Mouse (Mus musculus) CD4-positive helper T cell, adult 2 months (primary cell): ENCODE data around the gene Tiam1.
"Not testable (repeated sequence)": the region's sequence is repeated elsewhere in the genome, so short reads cannot be mapped to it uniquely, and the experiment has no call there.

Experiments
- DNase-seq: peaks from one replicate; pipeline ENCODE4 v3.0.0-alpha.2; 2012; ENCODE audit warnings: low read depth, missing footprints, low spot score

The Tiam1 gene

DNA sequence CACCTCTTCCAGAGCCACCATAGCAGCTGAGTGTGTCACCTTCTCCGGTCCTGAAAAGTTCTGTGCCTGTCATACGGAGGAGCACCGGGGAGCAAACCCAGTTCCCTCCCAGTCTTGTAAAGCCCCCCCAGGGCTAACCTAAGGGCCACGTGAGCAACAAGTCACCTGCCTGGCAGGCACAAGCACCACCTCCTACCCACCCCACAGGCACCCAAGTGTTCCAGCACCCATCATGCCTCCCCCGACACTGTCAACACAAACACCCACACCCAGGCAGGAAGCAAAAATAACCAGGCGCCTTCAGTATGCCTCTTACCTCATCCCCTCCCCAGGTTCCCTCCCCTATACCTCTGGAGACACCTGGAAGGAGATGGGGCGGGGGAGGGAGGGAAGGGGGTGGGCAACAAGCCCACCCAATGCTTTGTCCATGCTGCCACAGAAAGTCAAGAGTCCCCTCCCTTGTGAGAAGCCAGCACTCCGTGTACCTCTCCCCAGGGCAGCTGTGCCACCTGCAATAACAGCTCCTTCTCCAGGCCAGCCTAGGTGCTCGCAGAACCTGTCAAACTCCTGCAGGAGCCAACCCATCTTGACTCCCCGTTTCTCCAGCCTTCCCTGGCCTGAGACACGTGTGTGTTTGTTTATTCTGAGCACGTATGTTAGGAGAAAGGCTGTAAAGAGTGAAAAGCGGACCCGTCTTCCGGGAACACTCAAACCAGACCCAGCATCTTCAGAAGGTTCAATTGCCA is 38.7 kb downstream of the Tiam1 start:
- no peak for DNase-seq

DNA sequence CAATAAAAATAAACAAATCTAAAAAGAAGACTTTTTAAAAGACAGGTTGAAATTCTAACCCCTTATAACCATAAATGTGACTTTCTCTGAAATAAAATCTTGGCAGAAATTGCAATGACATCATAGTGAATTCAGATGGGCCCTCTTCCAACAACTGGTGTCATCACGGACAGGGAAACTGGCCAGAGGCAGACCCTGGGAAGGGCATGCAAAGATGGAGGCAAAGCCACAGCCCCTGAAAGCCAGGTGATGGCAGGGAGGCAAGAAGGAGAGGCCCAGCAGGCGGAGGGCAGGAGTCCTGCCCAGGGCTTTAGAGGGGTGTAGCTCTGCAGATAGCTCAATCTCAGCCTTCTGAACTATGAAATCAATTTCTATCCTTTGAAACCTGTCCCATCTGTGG is 39.8 kb downstream of the Tiam1 start:
- DNase-seq: no peak

DNA sequence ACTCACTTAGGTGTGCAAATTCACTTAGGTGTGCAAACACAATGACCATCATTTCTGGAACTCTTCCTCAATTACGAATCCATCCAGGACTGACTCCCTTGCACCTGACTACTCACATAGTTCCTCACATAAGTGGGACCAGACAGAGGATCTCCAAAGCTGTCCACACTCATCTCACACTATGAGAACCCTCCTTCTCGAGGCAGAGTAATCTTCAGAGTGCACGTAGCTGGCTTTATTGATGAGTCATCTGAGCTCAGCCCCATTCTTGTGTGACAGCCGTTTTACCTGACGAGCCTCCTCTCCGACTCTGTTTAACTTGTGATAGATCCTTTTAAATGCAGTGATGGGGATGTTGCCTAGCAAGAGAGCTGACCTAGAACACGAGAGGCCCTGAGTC is 41.0 kb downstream of the Tiam1 start:
- no peak for DNase-seq

DNA sequence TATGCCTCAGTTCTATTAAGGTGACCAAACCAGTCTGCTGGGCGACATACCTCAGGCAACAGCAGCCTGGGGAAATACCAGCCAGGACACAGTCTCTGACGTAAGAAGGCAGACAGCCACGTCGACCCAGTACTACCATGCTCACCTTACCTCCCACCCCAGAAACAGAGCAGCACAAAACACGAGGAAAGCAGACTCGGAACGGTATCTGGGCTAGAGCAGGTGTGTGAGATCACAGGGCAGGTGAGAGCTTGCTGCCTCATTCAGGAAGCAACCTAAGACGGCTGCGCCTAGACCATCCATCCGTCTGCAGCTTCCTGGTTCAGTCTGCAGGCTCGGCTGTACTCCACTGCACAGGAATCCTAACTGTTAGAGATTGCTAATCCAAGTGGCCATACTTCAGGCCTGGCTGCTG is 45.4 kb downstream of the Tiam1 start:
- no peak for DNase-seq

DNA sequence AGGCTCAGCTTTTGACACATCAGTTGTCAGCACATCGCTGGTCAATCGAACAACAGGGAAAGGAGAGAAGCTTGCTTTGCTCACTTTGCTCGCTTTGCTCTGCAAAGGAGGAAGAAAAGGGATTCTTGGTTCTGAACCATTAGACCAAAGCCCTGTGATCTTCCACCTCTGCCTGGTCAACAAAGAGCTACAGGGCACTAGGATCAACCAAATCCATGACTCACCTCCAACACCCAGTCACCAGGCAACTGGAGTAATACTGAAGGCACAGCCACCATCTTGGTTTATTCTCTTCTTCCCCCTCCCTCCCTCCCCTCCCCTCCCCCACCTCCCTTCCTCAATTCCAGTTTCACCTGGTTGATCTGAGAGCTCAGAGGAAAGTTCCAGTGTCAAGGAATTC is 45.8 kb downstream of the Tiam1 start:
- no peak for DNase-seq

DNA sequence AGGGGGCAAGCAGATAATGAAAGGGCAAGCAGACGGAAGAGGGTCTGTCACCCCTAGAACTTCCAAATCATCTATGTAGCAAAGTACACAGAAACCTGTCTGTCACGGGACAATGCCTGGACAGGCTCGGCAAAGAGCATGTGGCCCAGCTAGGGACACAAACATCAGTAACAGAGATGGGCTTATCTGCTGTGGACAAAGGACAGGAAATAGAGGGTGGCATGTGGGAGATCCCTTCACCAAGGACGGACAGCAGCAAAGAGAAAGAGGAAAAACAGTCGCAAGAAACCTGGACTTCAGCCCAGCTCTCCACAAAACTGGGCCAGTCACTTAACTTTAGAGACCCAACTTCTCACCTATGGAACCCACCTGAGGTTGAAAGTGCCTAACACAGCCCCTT is 47.6 kb downstream of the Tiam1 start:
- no peak for DNase-seq

DNA sequence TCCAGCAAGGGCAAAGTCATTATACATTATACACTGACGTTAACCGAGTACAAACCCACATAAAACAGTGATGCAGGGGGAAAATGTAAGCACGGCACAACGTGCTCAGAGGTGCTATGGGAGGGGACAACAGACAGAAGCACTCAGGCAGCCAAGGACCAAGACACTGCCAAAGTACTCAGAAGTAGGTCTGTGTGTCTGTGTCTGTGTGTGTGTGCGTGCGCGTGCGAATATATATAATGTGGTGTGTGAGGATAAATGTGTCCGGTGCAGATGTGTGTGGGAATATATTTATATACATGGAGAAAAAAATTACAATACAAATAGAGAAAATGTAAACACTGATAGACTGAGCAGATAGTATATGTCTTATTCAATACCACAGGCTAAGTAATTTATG is 50.6 kb downstream of the Tiam1 start:
- DNase-seq: no peak

DNA sequence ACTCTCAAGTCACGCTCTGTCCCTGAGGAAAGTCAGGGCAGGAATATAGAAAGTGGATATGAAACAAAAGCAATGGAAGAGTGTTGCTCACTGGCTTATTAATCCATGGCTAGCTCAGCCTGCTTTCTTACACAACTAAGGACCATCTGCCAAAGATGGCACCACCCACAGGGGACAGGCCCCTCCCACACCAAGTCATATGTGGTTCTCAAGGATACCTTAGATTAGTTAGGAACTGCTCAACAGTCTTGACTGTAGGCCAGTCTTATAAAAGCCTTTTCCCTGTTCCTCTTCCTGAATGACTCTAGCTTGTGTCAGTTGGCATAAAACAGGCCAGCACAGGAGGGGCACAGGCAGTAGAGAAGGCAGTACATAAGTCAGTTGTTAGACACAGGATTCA is 51.7 kb downstream of the Tiam1 start:
- no peak for DNase-seq

DNA sequence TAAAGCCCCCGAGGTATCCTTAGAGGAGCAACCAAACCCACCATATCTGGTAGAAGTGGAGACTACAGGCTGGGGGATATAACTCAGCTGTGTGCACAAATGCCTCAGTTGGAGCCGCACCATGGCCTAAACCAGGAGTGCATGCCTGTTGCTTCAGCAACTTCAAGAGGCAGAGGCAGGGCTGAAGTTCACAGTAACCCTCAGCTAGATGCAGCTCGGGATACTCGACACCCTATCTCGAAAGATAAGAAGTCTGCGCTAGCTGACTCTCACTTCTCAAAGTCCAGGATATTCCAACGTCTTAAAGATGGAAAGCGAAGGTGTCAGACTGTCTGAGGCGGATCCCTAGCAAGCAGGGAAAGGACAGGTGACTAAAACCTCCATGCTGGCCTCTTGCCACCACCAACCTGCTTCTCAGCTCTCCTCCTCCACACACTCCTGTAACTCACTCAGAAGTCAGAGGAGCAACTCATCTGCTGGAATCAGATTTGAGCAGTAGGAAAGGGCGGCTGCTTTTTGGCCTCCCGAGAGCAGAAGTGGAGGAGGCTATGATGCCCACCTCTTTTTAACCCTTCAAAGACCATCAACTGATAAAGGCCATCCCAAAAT is 52.4 kb downstream of the Tiam1 start:
- DNase-seq: no peak

DNA sequence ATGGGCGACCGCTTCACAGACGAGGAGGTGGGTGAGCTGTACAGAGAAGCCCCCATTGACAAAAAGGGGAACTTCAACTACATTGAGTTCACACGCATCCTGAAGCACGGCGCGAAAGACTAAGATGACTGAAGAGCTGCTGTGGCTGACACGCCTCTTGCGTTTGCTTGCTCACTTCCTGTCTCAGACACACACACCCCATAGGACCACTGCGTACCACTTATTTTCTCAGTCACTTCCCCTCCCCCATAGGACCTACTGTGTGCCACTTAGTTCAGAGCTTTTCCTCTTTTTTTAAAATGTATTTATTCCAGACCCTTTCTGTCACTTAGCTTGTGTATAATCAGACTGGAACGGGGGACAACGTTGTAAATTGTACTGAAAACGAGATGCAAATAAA is 53.2 kb downstream of the Tiam1 start:
- DNase-seq: no peak

DNA sequence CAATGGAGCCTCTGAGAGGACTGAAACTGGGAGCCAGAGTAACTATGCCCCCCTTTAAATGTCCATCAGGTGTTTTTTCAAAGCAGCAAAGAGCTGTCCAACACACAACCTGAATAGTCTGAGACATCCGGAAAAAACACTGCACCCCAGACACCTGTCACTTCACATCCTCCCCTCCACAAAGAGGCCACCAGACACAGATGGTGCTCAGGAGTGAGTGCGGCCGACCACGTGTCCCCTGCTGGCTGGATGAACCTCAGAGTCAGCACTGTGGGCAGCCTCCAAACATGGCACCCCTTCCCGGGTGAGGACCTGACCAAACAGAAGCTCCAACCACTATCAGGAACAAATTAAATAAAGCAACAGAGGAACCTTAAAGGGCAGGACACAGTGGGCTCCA is 56.3 kb downstream of the Tiam1 start:
- DNase-seq: no peak

DNA sequence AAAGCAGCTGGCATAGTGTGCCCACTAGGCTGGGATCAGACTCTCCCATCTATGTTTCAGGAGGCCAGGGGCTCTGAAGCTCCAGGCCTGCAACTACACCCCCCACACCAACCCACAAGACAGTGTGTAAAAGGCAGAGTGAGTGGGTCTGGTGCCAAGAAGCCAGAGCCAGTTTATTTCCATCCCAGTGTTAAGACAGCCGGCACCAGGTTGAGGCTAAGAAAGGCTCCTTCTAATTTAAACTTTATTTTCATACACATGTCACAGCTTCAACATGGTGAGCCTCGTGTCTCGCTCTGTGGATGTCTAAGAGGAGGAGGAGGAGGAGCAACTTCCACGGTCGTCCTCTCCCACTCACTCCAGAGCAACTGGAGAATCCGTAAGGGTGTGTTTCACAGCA is 57.5 kb downstream of the Tiam1 start:
- no peak for DNase-seq

DNA sequence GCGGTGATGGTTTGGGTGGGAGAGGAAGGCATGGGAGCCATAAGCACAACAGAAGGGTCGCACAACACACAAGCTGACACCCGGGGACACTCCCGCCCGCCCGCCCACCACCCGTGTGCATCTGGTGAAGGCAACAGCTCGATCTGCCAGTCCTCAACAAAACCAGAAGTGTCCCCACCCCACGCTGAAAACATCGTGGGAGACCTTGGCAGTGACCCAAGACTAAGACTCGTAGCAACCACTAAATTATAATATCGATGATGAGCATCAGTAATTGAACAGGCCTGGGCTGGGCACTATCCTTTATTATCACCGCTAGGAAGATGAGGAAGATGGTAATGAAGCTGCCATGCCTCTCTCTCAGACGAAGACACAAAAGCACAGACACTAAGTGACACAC is 58.0 kb downstream of the Tiam1 start:
- DNase-seq: no peak

DNA sequence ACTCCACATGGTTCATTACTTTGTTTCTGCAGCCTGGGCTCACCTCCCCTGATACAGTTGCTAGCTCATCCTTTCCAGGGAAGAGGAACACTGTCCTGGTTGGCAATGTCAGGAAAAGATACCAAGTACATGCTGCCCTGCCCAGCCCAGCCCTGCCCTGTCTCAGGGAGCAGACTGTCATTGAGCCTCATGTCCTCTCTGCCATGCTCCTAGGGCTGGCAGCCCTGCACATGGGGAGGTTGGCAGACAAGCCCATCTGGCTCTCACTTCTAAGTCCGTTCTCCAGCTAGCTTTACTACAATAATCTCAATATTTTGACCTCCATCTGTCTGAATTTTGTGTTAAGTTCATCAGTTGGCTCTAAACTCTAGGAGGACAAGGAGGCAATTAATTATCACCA is 62.4 kb downstream of the Tiam1 start:
- DNase-seq: no peak

DNA sequence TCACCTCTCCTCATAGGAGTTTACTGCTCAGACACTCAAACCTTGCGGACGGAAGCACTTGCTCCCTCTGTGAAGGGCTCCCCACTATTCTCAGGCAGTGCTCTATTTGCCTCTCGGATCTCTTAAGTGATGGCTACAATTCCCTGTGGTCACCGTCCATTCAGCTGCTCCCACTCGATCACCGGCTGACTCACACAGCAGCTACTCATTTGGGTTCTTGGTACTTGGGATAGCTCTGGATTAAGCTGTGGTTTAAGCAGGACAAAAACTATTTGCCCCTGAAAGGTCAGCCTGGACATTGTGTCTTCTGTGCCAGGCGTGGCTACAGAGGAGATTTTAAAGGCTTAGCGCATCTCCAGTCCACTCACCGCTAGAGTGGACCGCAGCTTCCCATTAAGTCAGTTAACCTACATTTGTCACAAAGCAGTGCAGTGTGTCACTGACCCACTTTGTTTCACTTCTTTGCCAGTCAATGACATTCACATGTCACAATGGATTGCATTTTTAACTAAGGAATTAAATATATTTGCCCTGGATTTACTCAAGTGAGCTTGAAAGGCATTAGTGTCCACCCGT is 64.7 kb downstream of the Tiam1 start:
- DNase-seq: no peak

DNA sequence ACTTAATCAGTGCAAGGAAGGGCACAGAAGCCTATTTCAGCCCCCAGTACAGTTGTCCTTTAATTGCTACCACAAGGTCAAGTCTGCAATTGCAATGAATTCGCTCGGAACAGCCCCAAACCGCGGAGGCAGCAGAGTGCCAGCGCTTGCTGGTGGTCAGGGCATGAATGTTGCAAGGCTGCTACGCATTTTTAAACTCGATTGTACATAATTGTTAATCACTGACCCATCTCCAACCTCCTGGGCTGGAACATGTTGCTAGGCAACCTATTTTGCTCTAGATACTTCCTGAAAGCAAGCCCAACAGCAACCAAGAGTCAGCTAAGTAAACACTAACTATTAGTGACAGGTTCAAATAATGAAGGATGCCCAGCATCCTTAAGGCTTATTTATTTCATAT is 70.1 kb downstream of the Tiam1 start:
- no peak for DNase-seq

DNA sequence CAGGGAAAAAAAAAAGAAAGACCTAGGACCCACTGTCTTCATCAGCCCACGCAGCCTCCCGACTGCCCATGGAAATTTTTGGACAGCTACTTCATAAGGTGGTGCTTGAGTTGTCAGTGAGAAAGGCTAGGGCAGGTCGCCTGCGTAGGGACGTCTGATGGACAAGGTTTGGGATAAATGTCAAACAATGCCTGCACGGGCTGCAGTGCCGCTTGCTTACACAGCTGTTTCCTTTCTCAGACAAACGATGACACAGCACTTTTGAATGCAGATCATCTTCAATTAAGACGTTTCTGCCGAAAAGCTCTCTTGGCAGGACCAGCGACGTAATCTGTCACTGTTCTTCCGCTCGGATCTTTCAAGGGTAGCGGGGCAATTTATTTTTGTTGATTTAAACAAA is 70.9 kb downstream of the Tiam1 start:
- peak; percentile 18 for DNase-seq

DNA sequence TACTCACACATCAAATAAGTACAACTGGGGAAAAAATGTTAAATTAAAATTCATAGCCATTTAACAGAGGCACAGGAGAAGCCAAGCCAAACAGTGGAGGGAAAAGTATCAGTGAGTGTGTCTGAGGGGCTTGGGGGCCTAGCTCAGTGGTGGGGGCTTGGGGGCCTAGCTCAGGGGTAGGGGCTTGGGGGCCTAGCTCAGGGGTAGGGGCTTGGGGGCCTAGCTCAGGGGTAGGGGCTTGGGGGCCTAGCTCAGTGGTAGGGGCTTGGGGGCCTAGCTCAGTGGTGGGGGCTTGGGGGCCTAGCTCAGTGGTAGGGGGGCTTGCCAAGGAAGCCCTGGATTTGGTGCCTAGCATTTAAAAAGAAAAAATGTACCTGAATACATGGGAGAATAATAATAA is 72.4 kb downstream of the Tiam1 start:
- DNase-seq: not testable (repeated sequence)

DNA sequence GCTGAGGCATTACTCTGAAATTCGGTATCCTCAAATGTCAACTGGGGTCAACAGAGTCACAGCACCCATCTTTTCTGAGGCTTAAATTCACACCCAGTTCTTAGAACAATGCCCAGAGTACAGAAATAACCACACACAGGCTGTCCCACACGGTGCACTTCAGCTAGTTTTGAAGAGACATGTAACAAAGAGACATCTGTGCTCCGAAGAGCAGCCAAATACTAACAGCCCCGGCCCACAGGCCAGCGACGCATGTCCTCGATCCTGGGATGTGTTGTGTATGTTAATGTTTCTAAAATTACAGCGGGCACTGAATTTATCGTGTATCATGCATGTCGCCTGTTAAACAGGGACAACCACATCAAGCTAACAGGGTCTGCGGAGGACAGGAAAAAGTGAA is 73.5 kb downstream of the Tiam1 start:
- no peak for DNase-seq

DNA sequence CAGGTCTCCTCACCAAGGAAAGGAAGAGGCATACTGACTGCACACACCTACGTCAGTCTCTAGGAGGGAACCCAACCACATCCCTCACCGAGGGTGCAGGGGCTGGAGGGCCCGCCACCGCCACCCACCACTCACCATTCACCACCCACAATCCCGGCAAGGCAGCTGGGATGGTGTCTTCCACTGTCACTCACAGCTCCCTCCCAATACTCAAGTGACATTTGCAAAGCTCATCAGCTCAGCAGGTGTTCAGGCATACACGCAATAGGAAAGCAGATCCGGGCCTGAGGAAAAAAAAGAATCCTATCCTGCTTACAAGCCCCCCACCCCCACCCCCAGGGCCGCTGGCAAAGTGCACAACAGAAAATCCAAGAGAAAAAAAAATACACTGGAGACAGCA is 74.4 kb downstream of the Tiam1 start:
- no peak for DNase-seq

DNA sequence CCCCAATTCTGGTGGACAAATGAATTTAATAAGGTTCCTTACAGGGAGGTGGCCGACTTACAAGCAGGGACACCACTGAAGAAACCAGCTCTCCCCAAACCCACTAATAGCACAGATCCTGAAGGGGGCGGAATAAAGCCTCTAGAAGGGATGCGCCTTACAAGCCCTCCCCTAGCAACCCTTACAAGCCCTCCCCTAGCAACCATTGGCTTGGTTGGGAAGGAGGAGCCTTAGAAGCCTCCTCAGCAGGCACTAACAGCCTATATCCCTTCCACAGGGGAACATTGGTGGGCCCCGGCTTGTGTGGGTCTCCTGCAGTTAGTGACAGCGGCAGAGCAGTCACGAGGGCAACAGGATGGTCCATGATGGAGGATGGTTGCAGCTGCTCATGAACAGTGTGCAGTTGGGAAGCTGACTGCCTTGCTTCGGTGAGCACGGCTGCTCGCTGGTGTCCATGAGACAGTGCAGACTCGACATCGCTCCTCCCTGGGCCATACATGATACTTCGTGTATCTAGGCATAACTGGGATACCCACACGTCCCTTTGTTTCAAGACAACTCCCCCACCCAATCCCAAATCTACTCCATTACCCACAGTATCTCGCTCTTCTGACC is 90.6 kb downstream of the Tiam1 start:
- no peak for DNase-seq

DNA sequence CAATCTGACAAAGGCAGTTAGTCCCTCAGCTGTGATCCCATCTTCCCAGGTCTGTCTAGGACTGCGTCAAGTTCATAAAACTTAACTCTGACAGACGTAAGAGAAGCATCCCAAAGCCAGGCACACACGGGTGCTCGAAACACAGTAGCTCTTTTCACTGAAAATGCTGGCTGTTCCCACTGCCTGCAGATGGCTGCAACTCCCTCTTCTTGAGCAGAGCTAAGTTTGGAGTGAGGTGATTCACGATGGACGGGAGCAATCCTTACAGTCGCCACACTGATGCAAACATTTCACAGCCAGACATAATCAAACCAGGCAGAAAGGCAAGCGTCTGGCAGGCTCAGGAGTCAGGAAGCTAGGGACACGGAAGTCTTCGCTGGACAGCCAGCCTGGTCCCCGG is 91.2 kb downstream of the Tiam1 start:
- DNase-seq: no peak

DNA sequence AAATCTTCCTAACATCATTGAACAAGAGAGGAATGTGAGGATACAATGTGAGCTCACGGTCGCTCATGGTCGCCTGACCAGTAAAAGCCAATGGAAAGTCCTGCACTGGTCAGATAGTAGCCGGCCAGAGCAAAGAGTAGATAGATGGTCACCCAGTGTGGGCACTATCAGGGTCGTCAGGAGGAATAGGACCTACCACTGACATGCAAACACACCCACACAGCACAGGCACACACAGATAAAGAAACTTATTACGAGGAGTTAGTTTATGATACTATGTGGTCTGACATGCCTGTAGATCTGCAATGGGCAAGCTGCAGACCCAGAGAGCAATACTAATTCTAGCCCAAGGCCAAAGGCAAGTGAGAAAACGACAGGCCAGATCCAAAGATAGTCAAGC is 92.5 kb downstream of the Tiam1 start:
- no peak for DNase-seq
